Mouse (Mus musculus): Measurements from ENCODE around the gene Apobec2. TPM values are rescaled to one million over a fixed set of nuclear protein-coding genes. Genes with fewer than 3 reads are reported as not detected.

The Apobec2 gene
- polyA plus RNA-seq, 1 experiment: 0.25 TPM

DNA sequence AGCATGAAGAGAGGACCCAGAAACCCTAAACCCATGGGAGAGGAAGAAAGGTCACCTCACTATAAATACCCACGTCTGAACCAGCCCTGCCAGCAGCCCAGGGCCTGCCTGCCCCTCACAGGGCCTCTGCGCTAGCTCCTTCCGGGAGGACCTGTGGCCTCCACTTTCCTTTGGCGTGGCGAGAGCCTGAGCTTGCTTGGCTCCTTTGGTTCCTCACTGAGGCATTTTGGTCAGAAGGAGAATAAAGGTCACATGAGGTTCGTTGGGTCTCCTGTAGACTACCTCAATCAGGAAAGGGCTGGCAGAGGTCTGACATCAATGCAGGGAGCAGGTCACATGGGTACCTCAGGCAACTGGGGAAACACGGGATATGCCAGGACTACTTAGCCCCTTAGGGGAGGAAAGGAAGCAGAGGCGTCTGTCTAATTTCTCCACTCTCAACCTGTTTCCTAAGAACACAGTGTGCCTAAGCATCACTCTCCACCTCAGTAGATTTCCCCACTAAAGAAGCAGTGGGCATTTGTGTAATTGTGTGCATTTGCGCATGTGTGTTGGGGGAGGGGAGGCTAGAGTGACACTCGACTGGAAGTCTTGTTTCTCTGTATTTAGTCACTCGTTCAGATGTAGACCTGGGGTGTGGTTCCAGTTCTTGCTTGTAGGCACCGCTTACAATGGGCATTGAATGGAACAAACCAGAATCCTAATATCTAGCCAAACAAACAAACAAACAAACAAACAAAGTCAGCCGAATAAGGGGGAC lies 5.6 kb downstream of the Apobec2 start:
- Histone ChIP-seq H3K36me3 (ENCODE audit: control insufficient read depth, insufficient read depth, low read length) (no peaks in the 10 kb centered on the region), H3K27ac (ENCODE audit: insufficient read depth, low read depth, low read length) (peak overlapping the region; percentile 23; the same call in 1 of the 2 replicates), H3K27me3 (ENCODE audit: control insufficient read depth, insufficient read depth, low read length) (no peaks in the 10 kb centered on the region), H3K4me3 (ENCODE audit: low read depth, low read length) (no peak overlapping the region), H3K4me1 (ENCODE audit: control insufficient read depth, insufficient read depth, insufficient read length, low read length) (peaks cover 42% of the 10 kb centered on the region)
- TF ChIP-seq POLR2A (IDR thresholded peaks at IDR 0.05; ENCODE audit: low read depth, low read length): no peak
- TF ChIP-seq CTCF (IDR thresholded peaks at IDR 0.05; ENCODE audit: extremely low read depth, insufficient read length, insufficient replicate concordance, low read depth, low read length): no peak
- WGBS: 55% methylated on average over 13 of the region's 13 CpGs

DNA sequence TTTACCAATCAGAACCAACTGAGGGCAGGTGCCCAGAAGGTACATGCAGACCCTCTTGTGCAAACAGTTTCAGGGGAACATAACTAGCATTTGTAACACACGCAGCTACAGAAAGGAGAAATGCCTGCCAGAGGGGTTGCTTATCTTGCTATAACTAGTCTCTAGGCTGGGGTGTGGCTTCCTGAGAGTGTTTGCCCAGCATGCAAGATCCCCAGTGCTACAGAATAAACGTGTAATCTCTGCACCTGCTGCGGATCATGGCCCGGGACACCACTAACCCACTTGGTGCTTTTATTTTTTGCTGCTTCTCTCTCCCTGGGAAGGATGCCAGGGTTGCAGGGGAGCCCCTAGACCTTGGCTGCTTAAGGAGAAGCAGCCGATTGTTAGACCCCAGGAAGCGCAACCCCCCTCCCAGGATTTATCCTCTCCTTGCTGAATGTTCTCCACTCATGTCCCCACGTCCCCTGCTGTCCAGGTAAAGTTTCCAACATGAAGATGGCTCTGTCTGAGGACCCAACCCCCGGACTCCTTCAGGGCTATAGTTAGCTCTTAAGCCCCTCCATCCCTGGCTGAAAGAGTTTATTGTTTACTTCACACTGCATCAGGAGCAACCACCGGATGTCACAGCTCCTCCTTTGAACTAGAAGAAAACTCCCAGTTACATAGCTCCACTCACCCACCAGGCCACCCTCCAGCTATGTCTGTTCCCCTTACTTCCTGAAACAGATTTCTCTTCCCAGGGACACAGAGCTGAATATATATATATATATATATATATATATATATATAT lies 6.7 kb downstream of the Apobec2 start:
- no peak overlapping the region for H3K4me3 ChIP-seq (ENCODE audit: low read depth, low read length)
- no peaks in the 10 kb centered on the region for H3K36me3 ChIP-seq (ENCODE audit: control insufficient read depth, insufficient read depth, low read length)
- peak overlapping the region; percentile 42 for H3K27ac ChIP-seq (ENCODE audit: insufficient read depth, low read depth, low read length)
- no peak for TF ChIP-seq POLR2A (IDR thresholded peaks at IDR 0.05; ENCODE audit: low read depth, low read length)
- TF ChIP-seq CTCF (IDR thresholded peaks at IDR 0.05; ENCODE audit: extremely low read depth, insufficient read length, insufficient replicate concordance, low read depth, low read length): no peak
- H3K4me1 ChIP-seq (ENCODE audit: control insufficient read depth, insufficient read depth, insufficient read length, low read length): peaks cover 36% of the 10 kb centered on the region
- WGBS: 8% methylated on average over 9 of the region's 9 CpGs
- H3K27me3 ChIP-seq (ENCODE audit: control insufficient read depth, insufficient read depth, low read length): no peaks in the 10 kb centered on the region

DNA sequence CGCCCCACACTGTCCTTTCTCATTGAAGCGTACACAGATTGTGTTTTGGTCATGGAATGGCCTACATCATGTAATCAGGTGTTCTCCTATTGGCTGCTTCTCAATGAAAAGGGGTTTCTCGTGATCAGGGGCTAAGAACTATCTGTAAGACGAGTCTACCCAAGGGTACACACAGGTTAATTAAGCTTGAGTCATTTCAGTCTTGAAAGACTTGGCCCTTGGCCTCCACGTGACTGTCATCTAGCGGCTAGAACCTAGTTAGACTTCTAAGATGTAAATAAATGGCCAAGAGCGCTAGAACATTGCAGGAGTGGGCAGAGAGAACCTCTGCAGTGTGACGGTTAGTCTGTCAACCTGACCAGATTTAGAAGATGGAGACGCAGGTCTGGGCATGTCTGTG lies 8.5 kb downstream of the Apobec2 start:
- Histone ChIP-seq H3K36me3 (ENCODE audit: control insufficient read depth, insufficient read depth, low read length) (no peaks in the 10 kb centered on the region), H3K4me1 (ENCODE audit: control insufficient read depth, insufficient read depth, insufficient read length, low read length) (peaks cover 32% of the 10 kb centered on the region), H3K27ac (ENCODE audit: insufficient read depth, low read depth, low read length) (no peak overlapping the region), H3K27me3 (ENCODE audit: control insufficient read depth, insufficient read depth, low read length) (no peaks in the 10 kb centered on the region), H3K4me3 (ENCODE audit: low read depth, low read length) (no peak overlapping the region)
- TF ChIP-seq POLR2A (IDR thresholded peaks at IDR 0.05; ENCODE audit: low read depth, low read length) (no peak), CTCF (IDR thresholded peaks at IDR 0.05; ENCODE audit: extremely low read depth, insufficient read length, insufficient replicate concordance, low read depth, low read length) (no peak)
- 82% methylated on average over 9 of the region's 9 CpGs for WGBS

DNA sequence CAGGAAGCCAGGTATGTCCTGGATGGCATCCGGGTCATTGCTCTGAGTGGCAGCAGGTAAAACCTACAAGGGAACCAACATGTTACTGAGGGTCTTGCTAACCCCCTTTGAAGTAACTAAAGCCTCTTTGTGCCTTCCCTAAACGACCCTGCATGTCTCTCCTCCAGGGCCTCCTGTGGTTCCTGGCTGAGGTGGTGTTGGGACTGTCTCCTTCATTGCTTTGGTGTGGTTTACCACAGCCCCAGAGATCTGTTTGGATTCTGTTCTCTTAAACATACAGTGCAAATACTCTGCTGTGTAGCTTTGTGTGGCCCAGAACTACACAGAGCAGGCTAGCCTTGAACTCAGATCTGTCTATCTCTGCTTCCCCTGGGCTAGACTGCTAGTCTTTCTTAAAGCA lies 13.2 kb downstream of the Apobec2 start:
- no peak overlapping the region for H3K4me3 ChIP-seq (ENCODE audit: low read depth, low read length)
- H3K27me3 ChIP-seq (ENCODE audit: control insufficient read depth, insufficient read depth, low read length): no peaks in the 10 kb centered on the region
- H3K27ac ChIP-seq (ENCODE audit: insufficient read depth, low read depth, low read length): no peak overlapping the region
- H3K36me3 ChIP-seq (ENCODE audit: control insufficient read depth, insufficient read depth, low read length): peaks cover 20% of the 10 kb centered on the region
- 65% methylated on average over 2 of the region's 2 CpGs for WGBS
- TF ChIP-seq POLR2A (IDR thresholded peaks at IDR 0.05; ENCODE audit: low read depth, low read length): no peak
- no peak for TF ChIP-seq CTCF (IDR thresholded peaks at IDR 0.05; ENCODE audit: extremely low read depth, insufficient read length, insufficient replicate concordance, low read depth, low read length)
- peaks cover 16% of the 10 kb centered on the region; the same call in 1 of the 2 replicates for H3K4me1 ChIP-seq (ENCODE audit: control insufficient read depth, insufficient read depth, insufficient read length, low read length)

DNA sequence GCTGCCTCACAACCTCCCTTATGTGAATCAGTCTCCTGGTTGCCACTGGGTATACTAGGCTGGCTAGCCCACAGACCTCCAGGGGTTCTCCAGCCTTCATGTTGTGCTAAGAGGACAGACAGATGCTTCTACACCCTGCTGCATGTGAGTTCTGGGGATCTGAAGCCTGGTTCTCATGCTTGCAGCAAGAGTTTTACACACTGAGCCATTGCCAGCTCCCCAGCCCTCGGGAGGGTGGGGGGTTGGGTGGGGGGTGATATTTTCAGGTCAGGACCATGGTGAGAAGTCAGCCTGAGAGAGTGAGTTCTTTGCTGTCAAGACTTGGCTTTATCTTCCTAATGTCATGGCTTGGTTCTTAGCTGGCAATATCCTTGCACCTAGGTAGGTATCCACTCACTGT lies 13.9 kb downstream of the Apobec2 start:
- TF ChIP-seq POLR2A (IDR thresholded peaks at IDR 0.05; ENCODE audit: low read depth, low read length) (no peak), CTCF (IDR thresholded peaks at IDR 0.05; ENCODE audit: extremely low read depth, insufficient read length, insufficient replicate concordance, low read depth, low read length) (no peak)
- Histone ChIP-seq H3K4me1 (ENCODE audit: control insufficient read depth, insufficient read depth, insufficient read length, low read length) (peaks cover 16% of the 10 kb centered on the region; the same call in 1 of the 2 replicates), H3K27me3 (ENCODE audit: control insufficient read depth, insufficient read depth, low read length) (no peaks in the 10 kb centered on the region), H3K36me3 (ENCODE audit: control insufficient read depth, insufficient read depth, low read length) (peaks cover 24% of the 10 kb centered on the region), H3K27ac (ENCODE audit: insufficient read depth, low read depth, low read length) (peak overlapping the region; percentile 97), H3K4me3 (ENCODE audit: low read depth, low read length) (no peak overlapping the region)
- WGBS: 43% methylated on average over 1 of the region's 1 CpGs

DNA sequence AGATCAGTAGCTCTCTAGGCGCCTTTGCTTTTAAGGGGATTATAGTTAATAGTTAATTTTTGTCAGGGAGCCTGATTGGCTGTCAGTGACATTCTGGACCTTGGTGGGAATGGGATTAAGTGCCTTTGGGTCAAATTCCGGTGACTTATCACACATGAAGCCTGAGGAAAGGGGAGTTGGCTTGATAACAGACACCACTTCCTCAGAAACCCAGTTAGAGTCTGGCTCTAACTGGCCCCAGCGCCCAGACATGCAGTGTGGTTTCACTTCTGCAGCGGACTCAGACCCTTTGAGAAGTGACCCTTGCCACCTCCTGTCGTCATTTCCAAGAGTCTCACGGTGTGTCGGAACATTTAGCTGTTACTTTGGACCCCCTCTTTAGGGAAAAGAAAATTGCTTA lies 14.6 kb downstream of the Apobec2 start:
- Histone ChIP-seq H3K27me3 (ENCODE audit: control insufficient read depth, insufficient read depth, low read length) (no peaks in the 10 kb centered on the region), H3K4me1 (ENCODE audit: control insufficient read depth, insufficient read depth, insufficient read length, low read length) (peaks cover 16% of the 10 kb centered on the region; the same call in 1 of the 2 replicates), H3K27ac (ENCODE audit: insufficient read depth, low read depth, low read length) (peak overlapping the region; percentile 97), H3K36me3 (ENCODE audit: control insufficient read depth, insufficient read depth, low read length) (peaks cover 27% of the 10 kb centered on the region), H3K4me3 (ENCODE audit: low read depth, low read length) (peak overlapping the region; percentile 22)
- WGBS: 17% methylated on average over 7 of the region's 7 CpGs
- TF ChIP-seq POLR2A (IDR thresholded peaks at IDR 0.05; ENCODE audit: low read depth, low read length): no peak
- no peak for TF ChIP-seq CTCF (IDR thresholded peaks at IDR 0.05; ENCODE audit: extremely low read depth, insufficient read length, insufficient replicate concordance, low read depth, low read length)

DNA sequence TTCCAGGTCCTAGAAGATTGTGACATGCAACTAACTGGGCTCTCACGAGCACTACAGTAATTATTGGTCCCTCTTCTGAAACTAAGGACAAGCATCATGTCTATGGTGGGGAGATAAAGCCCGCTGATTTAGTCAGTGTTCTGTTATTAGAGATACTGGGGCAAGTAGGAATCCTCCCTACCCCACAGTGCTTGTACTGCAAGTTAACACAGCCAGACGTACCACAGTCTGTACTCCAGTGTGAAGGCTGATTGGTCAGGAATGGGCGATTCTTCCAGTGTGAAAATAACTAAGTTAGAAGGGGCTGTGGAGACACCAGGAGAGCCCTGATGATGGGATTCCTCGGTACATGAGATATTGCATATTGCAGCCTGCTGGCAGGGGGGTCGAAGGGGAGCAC lies 15.2 kb downstream of the Apobec2 start:
- Histone ChIP-seq H3K27ac (ENCODE audit: insufficient read depth, low read depth, low read length) (peak overlapping the region; percentile 86), H3K27me3 (ENCODE audit: control insufficient read depth, insufficient read depth, low read length) (no peaks in the 10 kb centered on the region), H3K4me1 (ENCODE audit: control insufficient read depth, insufficient read depth, insufficient read length, low read length) (peaks cover 16% of the 10 kb centered on the region; the same call in 1 of the 2 replicates), H3K36me3 (ENCODE audit: control insufficient read depth, insufficient read depth, low read length) (peaks cover 31% of the 10 kb centered on the region), H3K4me3 (ENCODE audit: low read depth, low read length) (no peak overlapping the region)
- 48% methylated on average over 6 of the region's 6 CpGs for WGBS
- no peak for TF ChIP-seq POLR2A (IDR thresholded peaks at IDR 0.05; ENCODE audit: low read depth, low read length)
- TF ChIP-seq CTCF (IDR thresholded peaks at IDR 0.05; ENCODE audit: extremely low read depth, insufficient read length, insufficient replicate concordance, low read depth, low read length): no peak
